Mouse (Mus musculus) cerebellum, adult 2 months (tissue): ENCODE measurements around the gene Tiam1.

Experiments
- CTCF ChIP-seq: fragments of 200-500 bp; IDR thresholded peaks from 2 replicates; pipeline ENCODE4 v1.5.1; 2011; ENCODE audit warnings: low read depth, mild to moderate bottlenecking, control low read depth, low read length, moderate library complexity, borderline replicate concordance; ENCODE audit not compliant: insufficient read depth
- POLR2A ChIP-seq: fragments of 200-500 bp; IDR thresholded peaks from 2 replicates; pipeline ENCODE4 v1.6.1; 2011; ENCODE audit warnings: low read length, control low read depth, borderline replicate concordance; ENCODE audit not compliant: insufficient read depth

DNA sequence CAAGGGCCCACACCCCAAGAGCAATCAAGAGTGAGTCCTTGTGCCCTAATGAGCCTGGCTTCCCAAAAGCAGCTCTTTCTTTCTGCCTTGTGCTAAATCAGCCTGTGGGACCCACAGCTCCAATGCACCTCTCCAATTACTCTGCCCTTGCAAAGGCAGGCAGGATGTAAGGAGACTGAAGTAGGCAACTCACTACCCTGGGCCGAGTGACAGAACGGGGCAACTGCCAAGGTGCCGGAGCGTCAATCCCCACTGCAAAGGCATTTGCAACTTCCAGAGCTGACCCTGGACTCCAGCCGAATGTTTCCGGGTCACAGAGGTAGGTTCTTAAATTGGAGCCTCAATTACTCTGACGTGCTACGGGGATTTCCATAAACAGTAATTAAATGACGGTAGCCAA lies 257.9 kb downstream of the Tiam1 start:
- TF ChIP-seq POLR2A, result no peak
- TF ChIP-seq CTCF, result no peak
